Mouse (Mus musculus) gastrocnemius, adult 8-10 months (tissue): ENCODE measurements around the gene Sar1b. TPM values are rescaled to one million over a fixed set of nuclear protein-coding genes. Genes with fewer than 3 reads are reported as not detected.

Experiments
- DNase-seq, 2 experiments: peaks; one replicate each; pipeline ENCODE4 v3.0.0; 2022; ENCODE audit warnings: low spot score in 2 of 2
- total RNA-seq, 4 experiments: library from RNA; stranded (reverse); gene quantifications; 2 replicates each; pipeline ENCODE4 v1.2.4; 2022

Gene Sar1b
- total RNA-seq, 4 experiments from 2014 or later, result 497 to 597 (median 580) TPM

DNA sequence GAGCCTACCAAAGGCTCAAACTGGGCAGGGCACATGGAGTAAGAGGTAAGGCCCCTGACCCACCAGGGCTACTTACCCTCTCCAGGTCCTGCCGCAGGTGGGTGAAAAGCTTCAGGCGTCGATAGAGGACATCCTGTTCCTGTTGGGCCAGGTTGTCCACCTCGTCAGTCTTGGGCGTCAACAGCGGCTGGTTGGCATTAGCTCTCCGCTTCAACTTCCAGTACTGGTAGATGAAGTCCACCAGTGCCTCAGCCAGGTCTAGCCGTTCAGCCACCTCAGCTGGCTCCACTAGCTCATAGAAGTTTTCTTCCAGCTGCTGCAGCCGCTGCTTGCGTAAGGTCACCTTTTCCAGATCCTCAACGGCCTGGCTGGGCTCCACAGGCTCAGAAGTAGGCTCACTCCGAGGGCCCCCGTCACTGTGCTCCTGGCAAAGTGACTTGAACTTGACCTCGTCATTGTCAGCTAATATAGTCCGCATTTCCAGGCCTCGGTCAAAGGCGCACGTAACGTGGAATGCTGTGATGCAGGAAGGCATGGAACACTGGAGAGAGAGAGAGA is 61.5 kb downstream of the Sar1b start:
- DNase-seq, result no peak

DNA sequence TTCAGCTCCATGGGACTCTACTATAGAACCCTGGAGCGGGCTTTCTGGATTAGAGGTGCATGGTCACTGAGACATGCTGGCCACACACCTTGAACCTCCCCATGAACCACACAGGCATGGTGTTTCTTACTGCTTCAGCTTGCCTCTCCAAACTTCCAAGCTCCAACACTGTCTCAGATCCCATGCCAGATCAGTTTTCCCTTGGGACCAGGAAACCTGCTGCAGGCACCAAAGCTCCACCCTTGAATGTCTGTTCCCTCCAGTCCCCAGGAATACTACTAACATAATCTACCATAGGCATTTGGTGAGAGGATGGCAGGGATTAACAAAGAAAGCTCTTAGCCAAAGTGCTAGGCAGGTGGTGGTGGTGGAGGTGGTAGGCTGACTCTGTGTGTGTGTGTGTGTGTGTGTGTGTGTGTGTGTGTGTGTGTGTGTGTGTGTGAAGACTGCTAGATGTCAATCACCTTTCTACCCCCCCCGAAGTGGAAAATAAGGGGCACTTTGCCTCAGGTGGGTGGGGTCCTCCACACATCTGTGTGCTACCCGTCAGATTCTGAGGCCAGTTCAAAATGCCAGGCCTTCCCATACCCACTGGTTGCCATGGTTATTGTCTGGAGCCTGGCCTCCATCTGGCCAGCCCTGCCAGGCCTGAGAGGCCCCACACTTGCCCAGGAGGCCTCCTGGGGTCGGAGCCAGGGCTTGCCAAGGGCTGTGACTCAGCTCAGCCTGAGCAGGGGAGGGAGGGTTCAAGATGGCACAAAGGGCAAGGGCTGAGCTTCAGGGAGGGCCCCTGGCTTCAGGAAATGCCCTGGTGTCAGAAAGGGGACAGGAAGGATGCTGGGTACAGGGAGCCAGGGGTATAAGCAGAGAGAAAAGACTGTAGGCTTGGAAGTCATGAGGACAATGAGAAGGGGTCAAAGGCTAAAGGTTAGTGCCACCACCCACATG is 68.7 kb downstream of the Sar1b start:
- DNase-seq, result no peak

DNA sequence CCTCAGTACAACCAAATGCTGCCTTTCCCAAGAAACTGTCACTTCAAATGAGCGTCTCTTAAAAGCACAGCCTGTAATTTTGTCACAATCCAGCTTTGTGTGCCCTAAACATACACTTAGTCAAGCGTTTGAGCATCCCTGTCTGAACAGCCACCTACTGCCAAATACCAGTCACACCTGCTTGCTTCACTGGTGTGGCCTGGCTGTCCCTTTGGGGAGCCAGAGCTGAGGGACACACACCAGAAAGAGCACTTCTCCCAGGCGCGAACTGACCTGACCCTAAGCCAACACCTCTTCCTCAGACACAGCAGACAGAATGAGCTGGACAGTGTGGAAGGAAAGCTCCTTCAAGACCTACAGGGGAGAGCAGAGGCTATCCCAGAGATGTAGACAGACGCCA is 69.5 kb downstream of the Sar1b start:
- no peak for DNase-seq

DNA sequence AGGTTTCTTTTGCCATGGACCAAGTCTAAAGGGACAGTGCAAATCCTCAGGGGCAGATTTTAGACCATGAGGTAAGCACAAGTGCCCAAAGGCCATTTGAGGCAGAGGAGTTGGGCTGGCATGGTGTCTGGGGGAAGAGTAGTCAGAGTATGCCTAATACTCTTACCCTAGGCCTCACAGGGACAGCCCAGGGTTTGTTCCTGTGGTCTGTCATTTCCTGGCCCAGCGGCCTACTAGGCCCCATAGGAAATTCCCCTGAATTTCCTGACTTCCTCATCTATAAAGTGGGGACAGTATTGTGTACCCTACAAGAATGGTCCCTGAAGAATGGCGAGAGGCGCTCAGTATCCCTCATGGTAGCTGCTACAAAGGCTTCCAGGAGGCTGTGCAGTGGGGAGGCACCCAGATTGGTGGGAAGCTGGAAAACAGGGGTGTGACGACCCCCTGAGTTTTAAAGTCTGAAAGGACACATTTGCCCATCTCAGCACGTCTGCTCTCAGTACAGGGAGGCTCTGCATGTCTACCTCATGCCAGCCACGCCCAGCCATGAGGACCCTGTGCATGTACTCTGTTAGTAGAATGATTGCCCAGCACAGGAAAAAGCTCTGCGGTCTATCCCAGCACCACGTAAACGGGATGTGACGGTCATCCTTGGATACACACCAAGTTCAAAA is 70.0 kb downstream of the Sar1b start:
- DNase-seq, result no peak

DNA sequence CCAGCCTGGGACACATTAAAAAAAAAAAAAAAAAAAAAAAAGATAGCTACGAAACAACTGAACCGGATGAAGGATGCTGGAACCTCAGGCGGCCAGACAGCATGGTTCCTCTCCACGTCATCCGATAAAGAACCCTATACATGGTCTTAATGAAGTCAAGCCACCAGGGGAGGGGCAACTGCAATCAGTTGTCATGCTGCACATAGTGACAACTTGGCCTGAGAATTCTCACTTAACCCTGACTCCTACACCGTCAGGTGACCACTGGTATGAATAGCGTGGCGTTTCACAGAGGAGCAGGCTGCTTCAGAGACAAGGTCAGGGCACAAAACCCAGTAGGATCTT is 70.6 kb downstream of the Sar1b start:
- no peak for DNase-seq

DNA sequence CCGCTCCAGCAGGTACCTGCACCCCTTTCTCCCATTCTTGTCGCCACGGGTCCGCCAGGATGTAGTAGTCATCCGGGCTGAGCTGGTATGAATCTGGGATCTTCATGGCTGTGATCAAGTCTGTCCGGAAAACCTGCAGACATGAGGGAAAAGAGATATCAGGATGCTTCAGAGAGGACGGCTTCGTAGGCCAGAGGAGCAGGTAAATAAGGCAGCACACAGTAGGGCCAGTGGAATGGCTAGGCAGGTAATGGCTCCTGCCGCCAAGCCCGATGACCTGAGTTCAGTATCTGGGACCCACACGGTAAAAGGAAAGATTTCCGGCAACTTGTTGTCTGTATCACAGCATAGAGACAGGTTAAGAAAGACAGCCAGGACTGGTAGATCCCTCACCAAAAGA is 72.1 kb downstream of the Sar1b start:
- DNase-seq, result no peak

DNA sequence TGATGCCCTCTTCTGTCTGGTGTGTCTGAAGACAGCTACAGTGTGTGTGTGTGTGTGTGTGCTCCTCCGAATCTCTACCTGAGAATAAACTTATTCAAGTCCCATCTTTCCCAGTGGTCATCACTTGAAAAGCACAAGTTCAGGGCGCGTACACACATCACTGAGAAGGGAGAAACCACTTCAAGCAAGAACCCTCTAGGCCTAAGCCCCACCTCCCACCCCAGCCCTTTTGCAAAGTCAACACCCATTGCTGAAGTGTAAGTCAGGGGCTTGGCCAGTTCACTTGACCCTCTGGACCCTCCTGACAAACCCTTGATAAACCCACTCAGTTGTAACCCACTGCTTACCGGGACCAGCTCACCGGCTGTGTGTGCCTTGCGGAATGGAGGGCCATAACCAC is 73.0 kb downstream of the Sar1b start:
- no peak for DNase-seq

DNA sequence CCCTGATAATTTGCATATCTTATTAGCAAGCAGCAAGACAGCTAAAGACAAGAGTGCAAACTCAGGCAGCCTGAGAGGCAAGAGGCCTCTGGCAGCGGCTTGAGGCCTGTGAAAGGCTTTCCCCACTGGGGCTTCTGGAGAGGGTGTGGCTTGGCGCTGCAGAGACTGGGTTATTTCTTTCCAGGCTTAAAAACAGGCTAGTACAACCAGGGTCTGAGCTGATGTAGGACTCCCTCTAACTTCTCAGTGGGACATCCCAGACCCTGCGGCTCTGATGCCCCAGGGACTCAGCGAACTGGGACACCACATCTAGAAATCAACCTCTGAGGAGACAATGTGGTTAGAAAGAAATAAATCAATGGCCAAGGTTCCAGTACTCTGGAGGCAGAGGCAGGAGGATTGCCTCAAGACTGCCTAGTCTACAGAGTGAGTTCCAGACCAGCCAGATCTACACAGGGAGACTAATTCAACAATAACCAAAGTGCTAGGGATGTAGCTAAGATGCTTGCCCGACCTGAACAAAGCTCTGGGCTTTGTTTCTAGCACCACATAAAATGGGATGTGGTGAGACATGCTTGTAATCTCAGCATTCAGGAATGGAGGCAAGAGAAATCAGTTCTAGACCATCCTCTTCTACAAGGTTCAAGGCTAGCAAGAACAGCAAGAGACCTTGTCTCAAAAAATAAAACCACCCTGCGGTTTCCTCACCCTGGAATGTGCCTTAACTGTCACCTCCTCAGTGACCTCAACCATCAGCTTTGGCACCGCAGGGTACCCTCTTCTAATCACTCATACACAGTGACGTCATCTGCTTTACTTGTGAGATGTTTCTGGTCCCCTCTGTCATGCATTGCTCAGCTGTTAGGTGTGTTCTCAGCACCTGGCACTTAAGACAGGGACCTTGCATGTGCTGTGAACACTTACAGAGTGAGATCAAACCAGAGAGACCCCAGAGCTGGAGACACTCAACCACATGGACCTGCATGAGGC is 74.0 kb downstream of the Sar1b start:
- DNase-seq, result peak in 1 of 2 experiments; percentile 23

DNA sequence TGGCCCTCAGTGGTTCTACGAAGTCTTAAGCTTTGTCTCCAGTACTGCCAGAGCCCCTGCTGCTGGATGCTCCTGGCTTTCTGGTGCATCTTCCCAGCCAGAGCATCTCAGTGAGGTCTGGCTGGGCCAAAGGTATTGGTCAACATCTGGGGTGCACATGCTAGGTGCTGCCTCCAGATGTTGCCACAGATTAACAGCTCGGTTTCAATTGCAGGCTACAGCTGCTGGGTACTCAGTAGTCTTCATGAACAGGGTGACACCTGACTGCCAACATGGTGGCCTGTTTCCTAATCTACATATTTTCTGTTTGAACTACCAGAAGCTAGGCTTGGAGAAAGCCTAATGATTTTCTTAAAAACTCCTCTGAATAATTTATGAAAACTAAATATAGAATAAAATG is 75.6 kb downstream of the Sar1b start:
- DNase-seq, result no peak

DNA sequence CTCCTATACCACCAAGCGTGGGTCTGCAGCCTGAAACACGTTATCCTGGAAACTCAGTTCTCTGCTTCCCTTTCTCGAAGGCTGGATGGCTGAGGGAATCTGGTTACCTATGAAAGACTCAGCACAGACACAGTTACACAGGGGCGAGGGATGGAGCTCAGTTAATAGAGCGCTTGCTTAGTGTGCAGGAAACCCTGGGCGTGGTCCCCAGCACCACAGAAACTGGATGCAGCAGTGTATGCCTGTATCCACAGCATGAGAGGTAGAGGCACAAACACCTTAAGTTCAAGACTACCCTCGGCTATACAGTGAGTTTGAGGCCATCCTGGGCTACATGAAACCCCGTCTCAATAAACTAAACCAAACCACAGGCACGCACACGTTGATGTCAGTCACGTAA is 76.5 kb downstream of the Sar1b start:
- DNase-seq, result no peak

DNA sequence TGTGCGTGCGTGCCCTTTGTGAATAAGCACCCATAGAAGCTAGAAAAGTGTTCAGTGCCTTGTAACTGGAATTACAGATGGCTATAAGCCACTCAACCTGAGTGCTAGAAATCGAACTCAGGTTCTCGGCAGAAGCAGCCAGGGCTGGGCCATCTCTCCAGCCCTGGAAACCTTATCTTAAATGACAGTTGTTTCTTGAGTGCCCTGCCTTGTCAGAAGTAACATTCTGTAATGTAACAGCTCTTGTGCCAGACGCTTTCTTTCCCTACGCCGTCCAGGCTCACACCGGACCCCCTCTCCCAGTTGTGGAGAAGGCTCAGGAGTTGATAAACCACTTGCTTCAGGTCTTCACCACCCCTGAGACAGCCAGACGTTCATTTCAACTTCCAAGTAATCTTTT is 77.2 kb downstream of the Sar1b start:
- DNase-seq, result no peak

DNA sequence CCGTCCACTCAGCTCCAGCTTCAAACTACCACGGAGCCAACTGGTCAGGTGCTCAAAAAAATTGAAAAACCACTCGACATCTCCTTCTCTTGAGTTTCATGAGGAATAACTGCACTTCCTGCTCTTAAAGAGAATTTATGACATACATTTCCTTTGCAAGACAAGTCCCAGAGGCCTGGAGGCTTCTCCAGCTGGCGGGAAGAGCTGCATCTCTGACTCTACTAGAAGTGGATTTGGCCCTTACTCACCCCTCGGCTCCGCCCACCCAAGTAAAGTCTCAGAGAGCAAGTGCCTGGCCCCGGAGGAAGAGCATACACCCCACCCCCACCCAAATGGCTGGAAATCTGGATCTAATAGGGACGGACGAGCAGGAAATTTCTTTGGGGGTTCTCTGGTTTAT is 77.7 kb downstream of the Sar1b start:
- peak in 1 of 2 experiments; percentile 38 for DNase-seq

Other genes starting within 250 kb of the Sar1b start
- 10 to 100 TPM in 3 of 4 experiments, 1 to 10 TPM in 1; 9.4 to 13.5 (median 12.8) TPM for gene Phykpl, start 178.9 kb upstream of the Sar1b start, total RNA-seq
- 100 to 1,000 TPM in 2 of 4 experiments, 10 to 100 TPM in 2; 91.0 to 116 (median 101) TPM for gene Hnrnpab, start 156.8 kb upstream of the Sar1b start, total RNA-seq
- gene Nhp2, start 144.0 kb upstream of the Sar1b start, total RNA-seq, result 10 to 100 TPM; 23.0 to 28.1 (median 25.8) TPM
- 10 to 100 TPM; 10.5 to 13.0 (median 12.3) TPM for gene Rmnd5b, start 127.8 kb upstream of the Sar1b start, total RNA-seq
- 1 to 10 TPM; 2.0 to 3.1 (median 2.5) TPM for gene N4bp3, start 112.8 kb upstream of the Sar1b start, total RNA-seq
- under 1 TPM in 3 of 4 experiments, not detected in 1; 0.15 to 0.19 (median 0.19) TPM for gene D930048N14Rik, start 112.7 kb upstream of the Sar1b start, total RNA-seq
- 10 to 100 TPM; 45.1 to 53.9 (median 49.0) TPM for gene 0610009B22Rik, start 74.8 kb upstream of the Sar1b start, total RNA-seq
- 10 to 100 TPM; 34.7 to 51.4 (median 36.2) TPM for gene Sec24a, start 53 bp upstream of the Sar1b start, total RNA-seq
- 10 to 100 TPM in 1 of 4 experiments, 1 to 10 TPM in 3; 4.4 to 10.0 (median 9.1) TPM for gene Jade2, start 94.0 kb downstream of the Sar1b start, total RNA-seq
- 10 to 100 TPM; 26.1 to 41.4 (median 30.0) TPM for gene Cdkn2aipnl, start 204.0 kb downstream of the Sar1b start, total RNA-seq
- gene Ube2b, start 237.1 kb downstream of the Sar1b start, total RNA-seq, result 100 to 1,000 TPM; 518 to 669 (median 555) TPM
- gene Cdkl3, start 240.5 kb downstream of the Sar1b start, total RNA-seq, result 1 to 10 TPM; 2.6 to 5.9 (median 3.0) TPM